Mouse (Mus musculus) erythroblast, embryonic 14.5 days (primary cell): Measurements from ENCODE around the gene Jam2.

Experiments used
- GATA1 ChIP-seq: IDR thresholded peaks from 2 replicates; pipeline ENCODE4 v1.6.1; 2012; ENCODE audit warnings: low read length, inconsistent platforms, mixed read lengths
- TAL1 ChIP-seq: IDR thresholded peaks from 3 replicates; pipeline ENCODE4 v1.6.1; 2012; ENCODE audit warnings: low read length, inconsistent platforms, mixed read lengths

- TF ChIP-seq GATA1 (no peak), TAL1 (no peak)
Measured at GRCm38 (mm10) chr16:84735166-84736105, 38.5 kb upstream of the Jam2 start, which contains the start of gene Mrpl39.
